Mouse (Mus musculus) brain, adult 2 months (tissue): Measurements from ENCODE around the gene Klf6.

Experiments used
- DNase-seq: peaks from one replicate; pipeline ENCODE4 v3.0.0; 2011; ENCODE audit warnings: low read depth, low spot score

The Klf6 gene

DNA sequence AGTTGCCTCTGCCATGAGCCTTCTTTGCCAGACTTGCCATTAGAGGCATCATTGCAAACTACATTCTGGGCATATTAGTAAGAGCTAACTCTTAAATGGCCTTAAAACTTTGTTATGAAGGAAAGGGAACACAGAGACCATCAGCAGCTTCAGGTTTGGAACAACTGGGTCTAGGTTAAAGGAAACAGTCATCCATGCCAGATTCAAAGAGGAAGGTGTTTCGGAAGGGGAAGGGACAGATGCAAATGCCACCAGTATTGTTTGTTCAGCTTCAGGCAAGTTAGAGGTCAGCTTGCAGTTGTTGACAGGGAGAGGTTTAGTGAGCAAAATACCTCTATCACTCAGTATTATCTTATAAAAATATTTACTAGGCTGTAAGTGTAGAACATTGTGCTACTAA is 37.7 kb downstream of the Klf6 start:
- DNase-seq = no peak

DNA sequence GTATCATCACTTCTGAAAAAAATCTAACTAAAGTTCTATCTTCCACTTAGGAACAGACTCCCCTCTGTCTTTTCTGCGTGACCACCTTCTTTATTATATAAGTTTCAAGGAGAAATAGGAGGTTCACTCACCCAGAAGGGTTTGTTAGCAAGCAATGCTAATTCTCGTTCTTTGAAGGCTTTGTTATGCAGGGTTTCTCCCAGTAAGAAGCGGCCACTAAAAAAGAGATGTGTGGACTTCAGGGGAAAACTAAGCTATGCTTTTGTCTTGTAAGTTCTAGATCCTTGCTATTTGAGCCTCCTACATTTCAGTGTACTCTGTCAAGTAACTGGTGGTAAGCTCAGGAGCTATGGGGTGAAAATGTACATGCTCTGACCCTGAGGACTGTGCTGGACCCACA is 38.4 kb downstream of the Klf6 start:
- DNase-seq = no peak

DNA sequence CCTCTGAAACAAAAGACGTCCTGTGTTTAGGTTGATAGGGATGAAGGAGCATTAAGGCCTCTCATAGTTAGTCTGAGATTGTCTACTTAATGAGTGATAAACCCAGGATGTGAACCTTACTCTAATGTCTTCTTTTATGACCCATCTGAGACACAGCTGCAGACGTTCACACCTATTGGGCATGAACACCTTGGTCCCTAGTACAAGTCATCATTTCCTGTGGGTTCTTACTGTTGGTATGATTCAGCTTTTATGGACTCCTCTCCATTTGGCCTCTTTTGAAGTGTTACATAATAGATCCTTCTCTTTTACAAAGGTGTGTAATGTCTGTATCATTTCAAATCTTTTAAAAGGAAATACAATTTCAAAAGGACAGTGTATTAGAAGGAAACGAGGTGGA is 51.9 kb downstream of the Klf6 start:
- no peak for DNase-seq

DNA sequence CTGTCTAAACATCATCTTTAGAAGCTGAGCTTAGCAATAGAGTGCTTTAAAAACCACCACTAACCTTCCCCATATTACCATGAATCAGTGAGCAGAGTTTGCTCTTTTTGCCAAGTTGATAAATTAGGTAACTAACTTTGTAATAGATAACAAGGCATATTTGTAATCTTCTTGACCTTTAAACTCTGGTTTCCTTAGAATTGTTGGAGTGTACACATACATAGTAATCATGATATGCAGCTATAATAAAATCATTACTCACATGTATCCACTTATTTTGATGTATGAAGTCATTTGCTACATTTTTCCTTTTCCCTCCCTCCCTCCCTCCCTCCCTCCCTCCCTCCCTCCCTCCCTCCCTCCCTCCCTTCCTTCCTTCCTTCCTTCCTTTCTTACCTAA is 56.1 kb downstream of the Klf6 start:
- no peak for DNase-seq

DNA sequence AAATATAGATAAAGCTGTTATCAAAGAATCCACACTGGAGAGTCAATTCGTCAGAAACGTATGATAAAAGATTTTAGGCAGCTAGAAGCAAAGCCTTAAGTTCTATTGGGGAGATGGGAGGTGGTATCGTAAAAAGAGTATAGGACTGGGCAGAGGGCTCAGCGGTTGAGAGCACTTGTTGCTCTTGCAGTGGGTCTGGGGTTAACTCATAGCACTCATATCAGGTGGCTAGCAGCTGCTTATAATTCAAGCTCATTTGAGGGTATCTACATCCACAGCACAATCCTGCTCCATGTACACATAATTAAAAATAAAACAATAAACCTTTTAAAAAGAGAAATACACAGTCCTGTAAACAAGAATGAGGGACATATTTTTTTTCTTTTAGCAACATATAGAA is 58.7 kb downstream of the Klf6 start:
- no peak for DNase-seq
